Mouse (Mus musculus): ENCODE measurements around the gene Ms4a6d.

DNA sequence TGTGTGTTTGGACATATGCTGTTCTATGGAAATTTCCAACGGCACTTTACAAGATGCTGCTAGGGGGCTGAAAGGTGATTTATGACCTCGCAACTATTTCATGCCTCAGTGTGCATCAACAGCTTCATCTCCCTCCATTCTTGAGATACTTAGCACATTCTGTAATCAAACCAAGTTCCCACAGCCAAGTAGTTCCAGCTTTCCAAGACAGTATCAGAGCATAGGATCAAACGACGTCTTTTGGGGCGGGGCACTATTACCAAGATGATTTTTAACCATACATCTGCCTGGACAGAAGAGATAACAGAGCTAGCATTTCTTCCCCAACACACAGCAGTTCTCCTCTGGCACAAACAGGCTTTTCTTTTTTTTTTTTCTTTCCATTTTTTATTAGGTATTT, 20.6 kb upstream of the Ms4a6d start:
- TF ChIP-seq CTCF (IDR thresholded peaks at IDR 0.05; ENCODE audit: insufficient read depth, low read depth, low read length) (no peak), POLR2A (IDR thresholded peaks at IDR 0.05; ENCODE audit: insufficient read depth, low read depth, low read length) (no peak)

Measured in olfactory bulb, adult 2 months (tissue).